Mouse (Mus musculus): ENCODE results near the gene Bcl7c. TPM values are rescaled to one million over a fixed set of nuclear protein-coding genes. Genes with fewer than 3 reads are reported as not detected.
A peak's percentile ranks its signal among the peaks of the same experiment; 100 is the strongest.
"Not testable (repeated sequence)": the region's sequence is repeated elsewhere in the genome, so short reads cannot be mapped to it uniquely, and the experiment has no call there.

Bcl7c gene
- polyA plus RNA-seq, 1 experiment from 2014 or later: 34.4 TPM

- WGBS (ENCODE audit: insufficient replicate concordance): 84% methylated on average over 7 of the region's 7 CpGs
- not testable (repeated sequence) for H3K9ac ChIP-seq (ENCODE audit: low read depth, low read length); ATAC-seq (replicated peaks; ENCODE audit: insufficient number of reproducible peaks, low FRiP score, low TSS enrichment)
Observed at GRCm38 (mm10) chr7:127693730-127694129, 15.0 kb downstream of the Bcl7c start.

DNA sequence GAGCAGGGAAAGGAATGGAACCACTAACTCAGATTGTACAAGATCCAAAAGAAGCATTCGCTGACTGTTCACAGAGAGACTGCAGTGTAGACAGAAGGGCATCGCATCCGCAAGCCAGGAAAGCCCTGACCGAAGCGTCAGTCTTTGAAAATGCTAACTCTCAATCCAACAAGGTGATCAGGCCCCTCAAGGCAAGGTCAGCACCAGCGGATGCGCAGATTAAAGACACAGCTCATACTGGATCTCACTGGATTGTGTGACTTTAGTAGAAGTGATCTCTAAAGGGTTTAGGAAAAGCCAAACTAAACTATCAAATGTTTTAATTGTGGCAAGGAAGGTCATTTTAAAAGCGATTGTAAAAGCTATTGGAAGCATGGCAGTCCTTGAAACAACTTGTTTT is 15.4 kb downstream of the Bcl7c start:
- ATAC-seq (replicated peaks; ENCODE audit: insufficient number of reproducible peaks, low FRiP score, low TSS enrichment): no peak
- no peak overlapping the region for H3K4me2 ChIP-seq
- no peaks in the 10 kb centered on the region for H3K27me3 ChIP-seq (ENCODE audit: control insufficient read depth, insufficient read depth, low read length)
- H3K4me1 ChIP-seq (ENCODE audit: control insufficient read depth, insufficient read depth, low read length): peaks cover 16% of the 10 kb centered on the region
- no peak overlapping the region for H3K27ac ChIP-seq (ENCODE audit: low read depth, low read length)
- 87% methylated on average over 8 of the region's 8 CpGs for WGBS (ENCODE audit: insufficient replicate concordance)
- no peaks in the 10 kb centered on the region for H3K9me3 ChIP-seq (replicated peaks; ENCODE audit: control insufficient read depth, low read length)
- no peak overlapping the region for H3K9ac ChIP-seq (ENCODE audit: low read depth, low read length)
- no peak overlapping the region for H3K4me3 ChIP-seq (ENCODE audit: low read depth, low read length)
- H3K36me3 ChIP-seq (ENCODE audit: control insufficient read depth, insufficient read depth, low read length): no peaks in the 10 kb centered on the region

More at GRCm38 (mm10) chr7:127693730-127694129, 15.0 kb downstream of the Bcl7c start:
- H3K27me3 ChIP-seq (ENCODE audit: control insufficient read depth, insufficient read depth, low read length); H3K4me3 ChIP-seq (ENCODE audit: low read depth, low read length); H3K9me3 ChIP-seq (replicated peaks; ENCODE audit: control insufficient read depth, low read length); H3K27ac ChIP-seq (ENCODE audit: low read depth, low read length); H3K4me2 ChIP-seq; H3K36me3 ChIP-seq (ENCODE audit: control insufficient read depth, insufficient read depth, low read length): not testable (repeated sequence)
- H3K4me1 ChIP-seq (ENCODE audit: control insufficient read depth, insufficient read depth, low read length): peaks cover 16% of the 10 kb centered on the region

- 4% methylated on average over 15 of the region's 15 CpGs for WGBS (ENCODE audit: insufficient replicate concordance)
- Histone ChIP-seq H3K36me3 (ENCODE audit: control insufficient read depth, insufficient read depth, low read length) (no peaks in the 10 kb centered on the region), H3K9ac (ENCODE audit: low read depth, low read length) (peak overlapping the region; percentile 68), H3K4me2 (peak overlapping the region; percentile 69), H3K9me3 (replicated peaks; ENCODE audit: control insufficient read depth, low read length) (no peaks in the 10 kb centered on the region), H3K4me3 (ENCODE audit: low read depth, low read length) (peak overlapping the region; percentile 38), H3K27me3 (ENCODE audit: control insufficient read depth, insufficient read depth, low read length) (no peaks in the 10 kb centered on the region), H3K27ac (ENCODE audit: low read depth, low read length) (peak overlapping the region; percentile 96), H3K4me1 (ENCODE audit: control insufficient read depth, insufficient read depth, low read length) (peaks cover 20% of the 10 kb centered on the region)
- peak; percentile 74 for ATAC-seq (replicated peaks; ENCODE audit: insufficient number of reproducible peaks, low FRiP score, low TSS enrichment)
Observed at GRCm38 (mm10) chr7:127691221-127691989, 17.3 kb downstream of the Bcl7c start.

DNA sequence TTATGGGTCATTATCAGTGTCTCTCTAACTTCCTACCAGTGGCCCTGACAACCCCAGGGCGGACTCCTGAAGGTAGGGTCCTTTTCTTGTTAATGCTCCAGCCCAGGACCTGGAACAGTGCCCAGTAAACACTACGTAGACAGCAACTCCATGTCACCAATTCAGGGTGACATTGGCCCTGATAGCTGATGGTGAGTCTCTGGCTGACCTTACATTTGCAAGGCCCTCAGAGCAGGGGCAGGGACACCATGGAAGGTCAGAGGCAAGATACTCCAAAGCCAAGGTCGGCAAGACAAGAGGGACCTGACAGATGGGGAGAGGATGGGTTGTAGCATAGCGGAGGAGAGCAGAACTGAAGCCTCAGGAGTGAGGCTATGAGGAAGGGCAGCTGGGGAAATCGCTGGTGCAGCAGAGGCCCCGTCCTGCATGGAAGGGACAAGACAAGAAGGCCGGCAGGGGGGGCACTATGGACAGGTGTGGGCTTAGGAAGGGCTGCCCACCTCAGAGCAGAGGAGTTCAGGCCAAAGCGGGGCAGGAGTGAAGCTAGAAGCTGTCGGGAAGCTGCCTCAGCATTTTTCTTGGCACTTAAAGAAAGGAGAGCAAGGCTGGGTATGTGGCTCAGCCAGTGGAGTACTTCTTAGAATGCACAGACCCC is 19.0 kb downstream of the Bcl7c start:
- Histone ChIP-seq H3K27me3 (ENCODE audit: control insufficient read depth, insufficient read depth, low read length) (no peaks in the 10 kb centered on the region; the same call in 1 of the 2 replicates), H3K4me3 (ENCODE audit: low read depth, low read length) (no peak overlapping the region), H3K36me3 (ENCODE audit: control insufficient read depth, insufficient read depth, low read length) (no peaks in the 10 kb centered on the region), H3K9ac (ENCODE audit: low read depth, low read length) (no peak overlapping the region), H3K9me3 (replicated peaks; ENCODE audit: control insufficient read depth, low read length) (no peaks in the 10 kb centered on the region), H3K4me2 (no peak overlapping the region; the same call in 1 of the 2 replicates), H3K4me1 (ENCODE audit: control insufficient read depth, insufficient read depth, low read length) (peaks cover 24% of the 10 kb centered on the region), H3K27ac (ENCODE audit: low read depth, low read length) (peak overlapping the region; percentile 31; the same call in 1 of the 2 replicates)
- WGBS (ENCODE audit: insufficient replicate concordance): 55% methylated on average over 9 of the region's 9 CpGs
- no peak for ATAC-seq (replicated peaks; ENCODE audit: insufficient number of reproducible peaks, low FRiP score, low TSS enrichment)

DNA sequence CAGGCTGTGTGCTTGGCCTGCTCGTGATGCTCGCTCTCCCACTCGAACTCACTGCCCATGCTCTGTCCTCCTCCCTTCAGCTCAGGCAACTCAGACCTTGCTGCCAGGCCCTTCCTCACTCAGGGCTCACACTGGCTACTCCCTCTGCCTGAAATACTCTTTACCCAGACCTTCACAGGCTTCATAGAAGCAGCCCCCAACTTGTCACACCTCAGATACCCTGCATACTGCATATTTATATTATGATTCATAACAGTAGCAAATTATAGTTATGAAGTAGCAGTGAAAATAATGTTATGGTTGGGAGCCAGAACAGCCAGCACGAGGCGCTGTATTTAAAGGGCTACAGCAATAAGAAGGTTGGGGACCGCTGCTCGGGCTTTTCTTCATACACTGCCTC is 19.8 kb downstream of the Bcl7c start:
- WGBS (ENCODE audit: insufficient replicate concordance): 88% methylated on average over 7 of the region's 7 CpGs
- H3K9ac ChIP-seq (ENCODE audit: low read depth, low read length): 0 out of 2 replicates have a peak overlapping the region, but pooled peaks have one; percentile 28
- no peak for ATAC-seq (replicated peaks; ENCODE audit: insufficient number of reproducible peaks, low FRiP score, low TSS enrichment)
- peaks cover 24% of the 10 kb centered on the region for H3K4me1 ChIP-seq (ENCODE audit: control insufficient read depth, insufficient read depth, low read length)
- no peaks in the 10 kb centered on the region for H3K36me3 ChIP-seq (ENCODE audit: control insufficient read depth, insufficient read depth, low read length)
- H3K9me3 ChIP-seq (replicated peaks; ENCODE audit: control insufficient read depth, low read length): no peaks in the 10 kb centered on the region
- no peaks in the 10 kb centered on the region; the same call in 1 of the 2 replicates for H3K27me3 ChIP-seq (ENCODE audit: control insufficient read depth, insufficient read depth, low read length)
- H3K27ac ChIP-seq (ENCODE audit: low read depth, low read length): no peak overlapping the region
- no peak overlapping the region for H3K4me3 ChIP-seq (ENCODE audit: low read depth, low read length)
- no peak overlapping the region for H3K4me2 ChIP-seq

- ATAC-seq (replicated peaks; ENCODE audit: insufficient number of reproducible peaks, low FRiP score, low TSS enrichment): no peak
- WGBS (ENCODE audit: insufficient replicate concordance): 59% methylated on average over 11 of the region's 11 CpGs
- H3K9ac ChIP-seq (ENCODE audit: low read depth, low read length): no peak overlapping the region
- H3K9me3 ChIP-seq (replicated peaks; ENCODE audit: control insufficient read depth, low read length): no peaks in the 10 kb centered on the region
- H3K4me3 ChIP-seq (ENCODE audit: low read depth, low read length): no peak overlapping the region
- no peaks in the 10 kb centered on the region for H3K36me3 ChIP-seq (ENCODE audit: control insufficient read depth, insufficient read depth, low read length)
- H3K27me3 ChIP-seq (ENCODE audit: control insufficient read depth, insufficient read depth, low read length): no peaks in the 10 kb centered on the region; the same call in 1 of the 2 replicates
- H3K4me2 ChIP-seq: no peak overlapping the region
- H3K4me1 ChIP-seq (ENCODE audit: control insufficient read depth, insufficient read depth, low read length): peaks cover 29% of the 10 kb centered on the region
- no peak overlapping the region for H3K27ac ChIP-seq (ENCODE audit: low read depth, low read length)
Observed at GRCm38 (mm10) chr7:127686740-127687449, 21.8 kb downstream of the Bcl7c start.

GRCm38 (mm10) chr7:127685304-127686018 is 23.3 kb downstream of the Bcl7c start:
- Histone ChIP-seq H3K4me3 (ENCODE audit: low read depth, low read length) (no peak overlapping the region), H3K27me3 (ENCODE audit: control insufficient read depth, insufficient read depth, low read length) (no peaks in the 10 kb centered on the region; the same call in 1 of the 2 replicates), H3K4me1 (ENCODE audit: control insufficient read depth, insufficient read depth, low read length) (peaks cover 23% of the 10 kb centered on the region), H3K4me2 (no peak overlapping the region), H3K27ac (ENCODE audit: low read depth, low read length) (no peak overlapping the region), H3K9me3 (replicated peaks; ENCODE audit: control insufficient read depth, low read length) (no peaks in the 10 kb centered on the region), H3K9ac (ENCODE audit: low read depth, low read length) (no peak overlapping the region), H3K36me3 (ENCODE audit: control insufficient read depth, insufficient read depth, low read length) (no peaks in the 10 kb centered on the region)
- no peak for ATAC-seq (replicated peaks; ENCODE audit: insufficient number of reproducible peaks, low FRiP score, low TSS enrichment)
- WGBS (ENCODE audit: insufficient replicate concordance): 64% methylated on average over 14 of the region's 14 CpGs
